Mouse (Mus musculus): ENCODE measurements around the gene Sp7. TPM values are rescaled to one million over a fixed set of nuclear protein-coding genes. Genes with fewer than 3 reads are reported as not detected.

Gene Sp7
- polyA plus RNA-seq, 2 experiments: 0.04 to 0.07 TPM

- peak within 1 kb of the TSS; percentile 95 for H3K9ac ChIP-seq (replicated peaks)
- H3K4me2 ChIP-seq (ENCODE audit: low read depth): peak within 1 kb of the TSS; percentile 93
- no peaks in the 10 kb centered on the region for H3K9me3 ChIP-seq (ENCODE audit: control insufficient read depth, low read length)
- peaks cover 14% of the 10 kb centered on the region for H3K27me3 ChIP-seq (ENCODE audit: control insufficient read depth, insufficient read depth, low read length)
- DNase-seq (ENCODE audit: low read depth in 3 of 3, low spot score in 3 of 3) (peak; percentile 93 to 94 (median 94)), ATAC-seq (ENCODE audit: insufficient read depth) (peak; percentile 89)
- TF ChIP-seq EP300 (IDR thresholded peaks at IDR 0.05; ENCODE audit: low read depth) (no peak; the same call in 1 of the 2 replicates), CTCF (IDR thresholded peaks at IDR 0.05; ENCODE audit: low read depth) (peak; percentile 97)
- H3K4me1 ChIP-seq (replicated peaks; ENCODE audit: control insufficient read depth in 2 of 2, insufficient read depth in 2 of 2, low read length in 1 of 2): peaks cover 6 to 8% of the 10 kb centered on the region in 2 experiments
- peaks cover 14% of the 10 kb centered on the region for H3K36me3 ChIP-seq (replicated peaks; ENCODE audit: control insufficient read depth, insufficient read depth, low read depth)
- peak within 1 kb of the TSS; percentile 77 to 93 for H3K4me3 ChIP-seq (ENCODE audit: insufficient read depth in 1 of 2, low read depth in 2 of 2, low read length in 2 of 2)
- WGBS (ENCODE audit: insufficient replicate concordance): under 1% methylated on average over 56 of the region's 56 CpGs
- H3K27ac ChIP-seq: peak within 1 kb of the TSS; percentile 46
Observed at GRCm38 (mm10) chr15:102350138-102350941, 16.6 kb downstream of the Sp7 start, which contains the start of gene Aaas. TSS of gene Aaas (minus strand) at chr15:102350771.

GRCm38 (mm10) chr15:102346444-102346843 is 20.5 kb downstream of the Sp7 start:
- Histone ChIP-seq H3K36me3 (replicated peaks; ENCODE audit: control insufficient read depth, insufficient read depth, low read depth) (peaks cover 20% of the 10 kb centered on the region), H3K4me3 (ENCODE audit: insufficient read depth in 1 of 2, low read depth in 2 of 2, low read length in 2 of 2) (no peak overlapping the region), H3K9me3 (ENCODE audit: control insufficient read depth, low read length) (no peaks in the 10 kb centered on the region), H3K4me2 (ENCODE audit: low read depth) (no peak overlapping the region), H3K4me1 (replicated peaks; ENCODE audit: control insufficient read depth in 2 of 2, insufficient read depth in 2 of 2, low read length in 1 of 2) (peaks cover 6 to 8% of the 10 kb centered on the region in 2 experiments), H3K27me3 (ENCODE audit: control insufficient read depth, insufficient read depth, low read length) (no peaks in the 10 kb centered on the region), H3K27ac (no peak overlapping the region), H3K9ac (replicated peaks) (no peak overlapping the region)
- 79% methylated on average over 4 of the region's 4 CpGs for WGBS (ENCODE audit: insufficient replicate concordance)
- TF ChIP-seq CTCF (IDR thresholded peaks at IDR 0.05; ENCODE audit: low read depth): no peak
- no peak for TF ChIP-seq EP300 (IDR thresholded peaks at IDR 0.05; ENCODE audit: low read depth)
- ATAC-seq (ENCODE audit: insufficient read depth) (no peak), DNase-seq (ENCODE audit: low read depth in 3 of 3, low spot score in 3 of 3) (no peak)

- Histone ChIP-seq H3K4me3 (ENCODE audit: insufficient read depth in 1 of 2, low read depth in 2 of 2, low read length in 2 of 2) (no peak overlapping the region), H3K27me3 (ENCODE audit: control insufficient read depth, insufficient read depth, low read length) (no peaks in the 10 kb centered on the region), H3K9ac (replicated peaks) (no peak overlapping the region), H3K4me1 (replicated peaks; ENCODE audit: control insufficient read depth in 2 of 2, insufficient read depth in 2 of 2, low read length in 1 of 2) (peaks cover 0 to under 1% of the 10 kb centered on the region in 2 experiments; a peak in 1 of 4 replicates), H3K36me3 (replicated peaks; ENCODE audit: control insufficient read depth, insufficient read depth, low read depth) (peaks cover 29% of the 10 kb centered on the region), H3K9me3 (ENCODE audit: control insufficient read depth, low read length) (no peaks in the 10 kb centered on the region), H3K4me2 (ENCODE audit: low read depth) (no peak overlapping the region), H3K27ac (no peak overlapping the region)
- TF ChIP-seq CTCF (IDR thresholded peaks at IDR 0.05; ENCODE audit: low read depth): no peak
- no peak for TF ChIP-seq EP300 (IDR thresholded peaks at IDR 0.05; ENCODE audit: low read depth)
- ATAC-seq (ENCODE audit: insufficient read depth): no peak
- WGBS (ENCODE audit: insufficient replicate concordance): 87% methylated on average over 3 of the region's 3 CpGs
- no peak for DNase-seq (ENCODE audit: low read depth in 3 of 3, low spot score in 3 of 3)
Observed at GRCm38 (mm10) chr15:102344490-102344889, 22.5 kb downstream of the Sp7 start.

GRCm38 (mm10) chr15:102341580-102341979 is 25.4 kb downstream of the Sp7 start:
- Histone ChIP-seq H3K9ac (replicated peaks) (no peak overlapping the region), H3K4me3 (ENCODE audit: insufficient read depth in 1 of 2, low read depth in 2 of 2, low read length in 2 of 2) (no peak overlapping the region), H3K4me1 (replicated peaks; ENCODE audit: control insufficient read depth in 2 of 2, insufficient read depth in 2 of 2, low read length in 1 of 2) (no peaks in the 10 kb centered on the region), H3K9me3 (ENCODE audit: control insufficient read depth, low read length) (no peaks in the 10 kb centered on the region), H3K4me2 (ENCODE audit: low read depth) (no peak overlapping the region), H3K36me3 (replicated peaks; ENCODE audit: control insufficient read depth, insufficient read depth, low read depth) (peaks cover 39% of the 10 kb centered on the region), H3K27me3 (ENCODE audit: control insufficient read depth, insufficient read depth, low read length) (no peaks in the 10 kb centered on the region), H3K27ac (no peak overlapping the region)
- DNase-seq (ENCODE audit: low read depth in 3 of 3, low spot score in 3 of 3) (no peak), ATAC-seq (ENCODE audit: insufficient read depth) (no peak)
- TF ChIP-seq CTCF (IDR thresholded peaks at IDR 0.05; ENCODE audit: low read depth) (peak; percentile 72), EP300 (IDR thresholded peaks at IDR 0.05; ENCODE audit: low read depth) (no peak)
- 9% methylated on average over 1 of the region's 1 CpGs for WGBS (ENCODE audit: insufficient replicate concordance)

GRCm38 (mm10) chr15:102339612-102340011 is 27.4 kb downstream of the Sp7 start:
- ATAC-seq (ENCODE audit: insufficient read depth) (no peak), DNase-seq (ENCODE audit: low read depth in 3 of 3, low spot score in 3 of 3) (no peak)
- H3K4me2 ChIP-seq (ENCODE audit: low read depth): no peak overlapping the region
- peaks cover 40% of the 10 kb centered on the region for H3K36me3 ChIP-seq (replicated peaks; ENCODE audit: control insufficient read depth, insufficient read depth, low read depth)
- H3K4me3 ChIP-seq (ENCODE audit: insufficient read depth in 1 of 2, low read depth in 2 of 2, low read length in 2 of 2): no peak overlapping the region
- TF ChIP-seq EP300 (IDR thresholded peaks at IDR 0.05; ENCODE audit: low read depth) (no peak), CTCF (IDR thresholded peaks at IDR 0.05; ENCODE audit: low read depth) (no peak)
- 67% methylated on average over 5 of the region's 5 CpGs for WGBS (ENCODE audit: insufficient replicate concordance)
- H3K27me3 ChIP-seq (ENCODE audit: control insufficient read depth, insufficient read depth, low read length): no peaks in the 10 kb centered on the region
- H3K9ac ChIP-seq (replicated peaks): no peak overlapping the region
- no peaks in the 10 kb centered on the region for H3K4me1 ChIP-seq (replicated peaks; ENCODE audit: control insufficient read depth in 2 of 2, insufficient read depth in 2 of 2, low read length in 1 of 2)
- no peaks in the 10 kb centered on the region for H3K9me3 ChIP-seq (ENCODE audit: control insufficient read depth, low read length)
- H3K27ac ChIP-seq: no peak overlapping the region
